Mouse (Mus musculus): ENCODE measurements around the gene Rcor3. TPM values are rescaled to one million over a fixed set of nuclear protein-coding genes. Genes with fewer than 3 reads are reported as not detected.

Gene Rcor3
- total RNA-seq, 1 experiment from 2014 or later, result 19.6 TPM

Other genes with a start within 250 kb of the Rcor3 start
- 5.7 and 6.5 TPM in 2 replicates for gene Slc30a1, start 231.3 kb downstream of the Rcor3 start, total RNA-seq (2017)
- gene Rd3, start 160.7 kb downstream of the Rcor3 start, total RNA-seq (2017), result not detected in 2 replicates
- gene Traf5, start 45.5 kb downstream of the Rcor3 start, total RNA-seq (2017), result 16.1 and 21.1 TPM in 2 replicates
- gene Kcnh1, start 52.7 kb upstream of the Rcor3 start, total RNA-seq (2017), result not detected in 2 replicates